In the genomic region with DNA sequence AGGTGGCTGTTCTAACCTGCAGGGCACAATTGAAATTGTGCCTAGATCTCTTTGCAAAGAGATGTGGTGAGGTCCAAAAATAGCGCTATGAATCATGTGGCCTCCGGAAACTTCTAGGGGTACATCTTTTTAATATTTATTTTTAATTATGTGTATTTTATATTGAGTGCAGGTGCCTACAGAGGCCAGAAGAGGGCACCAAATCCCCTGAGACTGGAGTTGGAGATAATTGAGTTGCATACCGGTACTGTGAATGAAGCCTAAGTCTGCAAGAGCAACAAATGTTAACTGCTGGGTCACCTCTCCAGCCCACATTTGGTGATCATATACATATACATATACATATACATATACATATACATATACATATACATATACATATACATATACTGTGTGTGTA, we compare ENCODE assay signal across 11 mouse cellular contexts. TPM values are rescaled to one million over a fixed set of nuclear protein-coding genes. Genes with fewer than 3 reads are reported as not detected.
DNase-seq lines count a peak whose midpoint lies in the region; ATAC-seq and TF ChIP-seq lines count a peak whose summit lies in the region.
"Had no signal": no experiment of that assay in that cellular context is flagged by ENCODE, and none has a peak within 500 bp of the region (broad histone marks: within the 10 kb centered on the region; RNA-seq: fewer than 3 reads in every experiment).

No protein-coding gene starts in this region.

- DNase-seq in heart, postnatal 4 days = peak; percentile 29
- DNase-seq in heart, adult 11 months = no peak
- peak; percentile 37 for DNase-seq in midbrain, postnatal 0 days (ENCODE audit: low spot score)
- DNase-seq in thymus, postnatal 4 days = peak; percentile 56
- no peak for DNase-seq in cerebellum, postnatal 4 days (ENCODE audit: low spot score in 2 of 2)
- DNase-seq: cerebellum, postnatal 36 days; heart, postnatal 14 days had no signal

- H3K27ac ChIP-seq in midbrain, postnatal 0 days (ENCODE audit: low read depth, low read length) = no peak overlapping the region
- no peak overlapping the region for H3K27ac ChIP-seq in midbrain, embryonic 15.5 days
- H3K27ac ChIP-seq in bone marrow, adult 2 months (ENCODE audit: control insufficient read depth, insufficient read depth, low read depth, low read length, poor library complexity) = no peak overlapping the region

- H3K4me3 ChIP-seq in midbrain, postnatal 0 days (ENCODE audit: low read depth, low read length) = no peak overlapping the region
- no peak overlapping the region for H3K4me3 ChIP-seq in midbrain, embryonic 15.5 days
- no peak overlapping the region for H3K4me3 ChIP-seq in bone marrow, adult 2 months (replicated peaks; ENCODE audit: control insufficient read depth, low read depth, low read length)
- H3K4me3 ChIP-seq: limb, embryonic 15.5 days had no signal

- H3K4me2 ChIP-seq in midbrain, postnatal 0 days (ENCODE audit: low read depth, low read length, poor library complexity, severe bottlenecking) = no peak overlapping the region
- H3K4me2 ChIP-seq in midbrain, embryonic 15.5 days = no peak overlapping the region
- H3K4me2 ChIP-seq: limb, embryonic 15.5 days had no signal

- no peak for ATAC-seq in midbrain, postnatal 0 days (ENCODE audit: low FRiP score)
- no peak for ATAC-seq in midbrain, embryonic 15.5 days (replicated peaks)
- no peak for ATAC-seq in inflammation-experienced regulatory T-cells, adult 6 months

- no peak overlapping the region for H3K9ac ChIP-seq in midbrain, postnatal 0 days (replicated peaks; ENCODE audit: low read length, poor library complexity, severe bottlenecking)
- H3K9ac ChIP-seq in midbrain, embryonic 15.5 days = no peak overlapping the region
- H3K9ac ChIP-seq: limb, embryonic 15.5 days had no signal

- no peaks in the 10 kb centered on the region for H3K27me3 ChIP-seq in midbrain, postnatal 0 days (ENCODE audit: insufficient read depth, low read length)
- H3K27me3 ChIP-seq in midbrain, embryonic 15.5 days (replicated peaks) = 0 out of 2 replicates have a peak, but pooled peaks cover 3% of the 10 kb centered on the region
- H3K27me3 ChIP-seq: limb, embryonic 15.5 days had no signal

- no peak for TF ChIP-seq POLR2A in bone marrow, adult 2 months (IDR thresholded peaks at IDR 0.05; ENCODE audit: borderline replicate concordance, control insufficient read depth, low read depth, low read length)

- 67% methylated on average over 3 of the region's 3 CpGs for WGBS in midbrain, postnatal 0 days
- 75% methylated on average over 3 of the region's 3 CpGs for WGBS in midbrain, embryonic 15.5 days
- WGBS in bone marrow, adult 2 months = 59% methylated on average over 3 of the region's 3 CpGs

- peak; percentile 61 for TF ChIP-seq CTCF in midbrain, postnatal 0 days (IDR thresholded peaks at IDR 0.05)
- 0 out of 2 replicates have a peak, but pooled peaks have one; percentile 9 for TF ChIP-seq CTCF in bone marrow, adult 2 months (IDR thresholded peaks at IDR 0.05; ENCODE audit: control insufficient read depth, insufficient read depth, low read length)

- 0 out of 2 replicates have a peak, but pooled peaks cover 12% of the 10 kb centered on the region for H3K4me1 ChIP-seq in midbrain, postnatal 0 days (ENCODE audit: insufficient read depth, low read length)
- peaks cover 31% of the 10 kb centered on the region for H3K4me1 ChIP-seq in midbrain, embryonic 15.5 days
- peaks cover 3% of the 10 kb centered on the region for H3K4me1 ChIP-seq in bone marrow, adult 2 months (ENCODE audit: control insufficient read depth, insufficient read depth, low read length)

- no peaks in the 10 kb centered on the region for H3K9me3 ChIP-seq in midbrain, postnatal 0 days (ENCODE audit: low read length)
- H3K9me3 ChIP-seq in midbrain, embryonic 15.5 days = no peaks in the 10 kb centered on the region
- H3K9me3 ChIP-seq: limb, embryonic 15.5 days had no signal

- H3K36me3 ChIP-seq in midbrain, postnatal 0 days (ENCODE audit: insufficient read depth, low read length) = no peaks in the 10 kb centered on the region
- H3K36me3 ChIP-seq in midbrain, embryonic 15.5 days (replicated peaks) = no peaks in the 10 kb centered on the region

RNA-seq across cellular contexts. Expression of gene Foxp4, which starts 22.7 kb away (rescaled TPM):
- total RNA-seq in heart, postnatal 4 days (2021) = 10 to 100 TPM; 18.1 to 19.6 TPM
- 129 and 200 TPM in 2 replicates for total RNA-seq in midbrain, postnatal 0 days (2014; rRNA removed)
- 50.8 and 55.4 TPM in 2 replicates for polyA plus RNA-seq in midbrain, postnatal 0 days (2015; fragmentation: Nextera tagmentation; extraction: Ambion mirVana)
- 43.3 and 46.6 TPM in 2 replicates for polyA plus RNA-seq in midbrain, embryonic 15.5 days (2015; fragmentation: Nextera tagmentation; extraction: Ambion mirVana)
- polyA plus RNA-seq in bone marrow, adult 2 months (2011; ENCODE audit: insufficient read depth, insufficient read length, low replicate concordance, missing spikeins) = 10.2 and 14.6 TPM in 2 replicates
- polyA plus RNA-seq in inflammation-experienced regulatory T-cells, adult 6 months (2017; shearing (Covaris generic)) = 1 to 10 TPM; 1.9 to 5.7 (median 4.4) TPM

Comparison
In these comparisons a context has a peak if more than half of its experiments do, and no peak if none do; other contexts are left out.
1. DNase-seq: peak in heart, postnatal 4 days (single experiment), midbrain, postnatal 0 days (single experiment) and thymus, postnatal 4 days (single experiment); none in heart, adult 11 months (single experiment) and cerebellum, postnatal 4 days (0 of 2).